Mouse (Mus musculus) ES-Bruce4 (cell line): ENCODE results near the gene Fgfr2. TPM values are rescaled to one million over a fixed set of nuclear protein-coding genes. Genes with fewer than 3 reads are reported as not detected.

Experiments
- H3K27ac ChIP-seq: 2 replicates; pipeline ENCODE4 v1.5.1; 2012; ENCODE audit warnings: low read length, inconsistent platforms; ENCODE audit not compliant: insufficient read depth
- H3K27me3 ChIP-seq: 2 replicates; pipeline ENCODE4 v1.6.1; 2012; ENCODE audit warnings: mild to moderate bottlenecking, low read length, inconsistent platforms; ENCODE audit not compliant: control insufficient read depth, poor library complexity, insufficient read depth, severe bottlenecking
- H3K36me3 ChIP-seq: 2 replicates; pipeline ENCODE4 v1.6.1; 2012; ENCODE audit warnings: inconsistent platforms, mild to moderate bottlenecking, low read length, moderate library complexity; ENCODE audit not compliant: control insufficient read depth, poor library complexity, insufficient read depth, severe bottlenecking
- H3K4me1 ChIP-seq: one replicate; pipeline ENCODE4 v1.8.1; 2011; ENCODE audit warnings: low read length; ENCODE audit not compliant: control insufficient read depth, insufficient read depth
- H3K4me3 ChIP-seq: 2 replicates; pipeline ENCODE4 v1.5.1; 2011; ENCODE audit warnings: low read depth, mild to moderate bottlenecking, low read length
- H3K9ac ChIP-seq: 2 replicates; pipeline ENCODE4 v1.6.1; 2012; ENCODE audit warnings: low read depth, mild to moderate bottlenecking, inconsistent platforms; ENCODE audit not compliant: poor library complexity, severe bottlenecking
- H3K9me3 ChIP-seq: replicated peaks from 2 replicates; pipeline ENCODE4 v1.6.1; 2012; ENCODE audit warnings: mild to moderate bottlenecking, low read length, inconsistent platforms; ENCODE audit not compliant: control insufficient read depth, poor library complexity, insufficient read depth, severe bottlenecking
- CTCF ChIP-seq: IDR thresholded peaks from one replicate; pipeline ENCODE4 v1.8.1; 2011; ENCODE audit warnings: low read depth, low read length
- EP300 ChIP-seq: IDR thresholded peaks from 2 replicates; pipeline ENCODE4 v1.6.1; 2011; ENCODE audit warnings: low read depth, low read length; ENCODE audit not compliant: insufficient read depth
- POLR2A ChIP-seq: IDR thresholded peaks from one replicate; pipeline ENCODE4 v1.8.1; 2011; ENCODE audit warnings: low read length; ENCODE audit not compliant: insufficient read depth
- polyA plus RNA-seq: library from polyadenylated mRNA; stranded (reverse); fragments of >200 nt; gene quantifications from 2 replicates; pipeline ENCODE4 v1.2.4, GENCODE M21; 2011; ENCODE audit warnings: low read depth; ENCODE audit not compliant: missing spikeins, insufficient read depth, insufficient read length

Gene Fgfr2
- polyA plus RNA-seq, 1 experiment = 34.8 TPM

DNA sequence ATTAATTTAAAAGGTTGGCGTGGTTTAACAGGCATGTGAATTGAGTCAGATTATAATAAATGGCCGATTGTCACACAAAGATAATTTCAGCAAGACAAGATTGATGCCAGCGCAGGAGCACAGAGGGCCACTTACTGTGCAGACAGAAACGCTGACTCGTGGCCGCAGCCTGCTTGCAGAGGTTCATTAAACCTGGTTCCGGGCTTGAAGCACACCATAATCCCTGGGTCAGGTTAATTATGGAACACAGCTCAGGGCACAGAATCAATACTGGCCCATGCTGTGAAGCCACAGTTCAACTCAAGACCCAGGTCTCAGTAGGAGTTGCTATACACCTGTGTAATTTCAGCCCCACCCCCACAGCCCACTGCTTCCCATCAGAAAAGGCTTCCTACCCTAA lies 1066.6 kb downstream of the Fgfr2 start:
- no peak overlapping the region for H3K27ac ChIP-seq
- H3K4me3 ChIP-seq = no peak overlapping the region
- H3K27me3 ChIP-seq = no peaks in the 10 kb centered on the region
- no peak for TF ChIP-seq CTCF
- no peak for TF ChIP-seq EP300
- TF ChIP-seq POLR2A = no peak
- H3K9me3 ChIP-seq = no peaks in the 10 kb centered on the region
- no peaks in the 10 kb centered on the region for H3K36me3 ChIP-seq
- H3K9ac ChIP-seq = no peak overlapping the region
- H3K4me1 ChIP-seq = no peaks in the 10 kb centered on the region

DNA sequence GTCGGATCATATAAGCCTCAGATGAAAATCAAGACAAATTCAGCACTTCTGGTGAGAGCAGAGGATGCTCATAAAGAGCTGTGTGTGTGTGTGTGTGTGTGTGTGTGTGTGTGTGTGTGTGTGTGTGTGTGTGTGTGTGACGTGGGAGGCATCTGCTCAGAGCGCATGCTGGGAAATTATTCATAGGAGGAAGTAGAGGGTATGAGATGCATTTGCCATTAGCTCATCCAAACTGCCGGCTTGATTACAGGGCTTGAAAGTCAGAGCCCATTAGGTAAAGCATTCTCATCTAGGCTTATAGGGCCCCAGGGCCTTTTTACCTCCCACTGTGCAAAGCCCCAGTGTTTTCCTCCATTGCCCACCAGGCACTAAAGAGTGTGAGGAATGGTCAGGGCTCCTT lies 1076.5 kb downstream of the Fgfr2 start:
- Histone ChIP-seq H3K4me3 (no peak overlapping the region), H3K4me1 (no peaks in the 10 kb centered on the region), H3K27ac (no peak overlapping the region), H3K9me3 (no peaks in the 10 kb centered on the region), H3K9ac (no peak overlapping the region), H3K27me3 (no peaks in the 10 kb centered on the region; the same call in 1 of the 2 replicates), H3K36me3 (no peaks in the 10 kb centered on the region)
- TF ChIP-seq POLR2A (no peak), CTCF (no peak), EP300 (no peak)

DNA sequence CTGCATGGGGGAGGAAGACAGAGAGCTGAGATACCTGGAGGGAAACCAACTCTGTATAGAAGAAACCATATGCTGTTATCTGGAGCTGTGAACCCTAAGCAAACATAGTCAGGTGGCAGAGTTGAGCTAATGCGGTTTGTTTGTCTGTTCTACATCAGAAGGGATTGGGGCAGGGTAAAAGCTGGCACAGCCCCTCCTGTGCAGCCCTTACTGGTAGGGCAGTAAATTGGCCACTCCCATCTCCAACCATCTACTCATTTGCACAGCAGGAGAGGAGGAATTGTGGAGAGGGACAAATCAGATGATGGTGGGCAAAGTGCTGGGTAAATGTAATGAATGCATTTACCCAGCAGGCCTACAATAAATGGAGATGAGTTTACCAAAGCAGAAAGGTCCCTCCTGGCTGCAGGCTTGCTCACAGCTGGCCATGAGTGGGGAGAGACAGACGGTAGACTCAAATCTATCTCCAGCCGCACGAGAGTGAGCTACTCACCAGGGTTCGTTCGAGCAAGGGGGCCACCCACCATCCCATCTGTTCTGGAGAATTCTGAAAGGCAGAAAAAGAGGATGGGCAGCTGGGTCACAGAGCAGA lies 1091.1 kb downstream of the Fgfr2 start:
- Histone ChIP-seq H3K27me3 (no peaks in the 10 kb centered on the region; the same call in 1 of the 2 replicates), H3K9me3 (no peaks in the 10 kb centered on the region), H3K9ac (no peak overlapping the region), H3K4me1 (no peaks in the 10 kb centered on the region), H3K27ac (no peak overlapping the region), H3K36me3 (no peaks in the 10 kb centered on the region), H3K4me3 (no peak overlapping the region)
- TF ChIP-seq CTCF (no peak), POLR2A (no peak), EP300 (no peak)

DNA sequence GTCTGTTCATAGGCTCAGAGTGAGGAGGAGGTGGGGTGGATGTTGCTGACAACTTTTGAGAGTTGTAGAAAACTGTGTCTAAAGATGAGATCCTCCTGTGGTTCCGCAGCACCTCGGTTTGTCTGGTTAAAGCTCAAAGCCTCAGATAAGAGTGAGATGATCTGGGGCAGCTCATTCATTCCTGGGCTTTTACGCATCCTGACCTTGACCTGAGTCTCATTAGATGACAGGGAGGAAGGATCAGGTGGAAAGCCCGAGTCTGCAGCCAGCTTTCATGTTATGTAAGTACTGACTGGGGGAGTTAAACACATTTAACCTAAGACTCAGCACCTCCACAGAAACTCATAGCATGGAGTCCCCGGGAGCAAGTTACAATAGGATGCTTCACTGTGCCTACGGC lies 1096.5 kb downstream of the Fgfr2 start:
- Histone ChIP-seq H3K4me1 (peaks cover 4% of the 10 kb centered on the region), H3K9ac (no peak overlapping the region), H3K4me3 (no peak overlapping the region), H3K36me3 (no peaks in the 10 kb centered on the region), H3K27ac (no peak overlapping the region), H3K27me3 (no peaks in the 10 kb centered on the region; the same call in 1 of the 2 replicates), H3K9me3 (no peaks in the 10 kb centered on the region)
- TF ChIP-seq CTCF (no peak), POLR2A (no peak), EP300 (no peak)

DNA sequence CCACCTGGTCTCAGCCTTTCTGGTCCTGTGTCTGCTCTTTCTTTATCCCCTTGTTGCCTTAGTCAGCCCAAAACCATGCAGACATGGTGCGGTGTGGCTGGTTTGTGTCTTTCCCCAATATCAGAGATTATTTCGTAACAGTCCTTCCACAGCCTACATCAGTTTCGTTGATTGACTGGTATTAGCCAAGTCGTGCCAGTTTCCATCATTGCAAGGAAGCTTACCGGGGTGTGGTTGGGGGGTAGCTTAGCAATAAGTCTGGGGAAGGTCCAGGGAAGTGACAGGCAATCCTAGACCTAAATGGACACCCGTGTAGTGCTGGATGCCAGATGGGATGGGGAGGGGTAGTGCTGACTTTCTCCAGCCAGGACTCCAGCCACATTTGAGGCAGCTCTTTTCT lies 1097.6 kb downstream of the Fgfr2 start:
- peaks cover 4% of the 10 kb centered on the region for H3K4me1 ChIP-seq

DNA sequence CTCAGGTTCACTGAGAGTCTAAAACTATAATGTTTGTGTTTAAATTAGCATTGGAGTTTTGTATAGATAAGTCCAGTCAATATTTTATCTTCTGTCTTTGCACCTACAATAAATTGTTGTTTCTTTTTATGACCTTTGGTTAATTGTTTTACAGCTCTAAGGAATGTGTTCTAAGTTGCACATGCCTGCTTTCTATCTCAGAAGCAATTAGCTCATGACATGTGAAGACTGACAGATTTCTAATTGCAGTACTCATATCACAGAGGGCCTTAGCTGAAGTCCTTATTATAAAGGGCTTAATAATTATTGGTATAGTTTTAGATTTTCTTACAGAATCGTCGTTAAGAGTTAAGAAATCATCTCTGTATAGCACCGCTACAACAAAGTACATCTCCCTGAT lies 1107.2 kb downstream of the Fgfr2 start:
- Histone ChIP-seq H3K27ac (no peak overlapping the region), H3K4me1 (no peaks in the 10 kb centered on the region), H3K27me3 (peaks cover 18% of the 10 kb centered on the region), H3K36me3 (no peaks in the 10 kb centered on the region), H3K9me3 (peaks cover 17% of the 10 kb centered on the region), H3K9ac (no peak overlapping the region), H3K4me3 (no peak overlapping the region)
- TF ChIP-seq EP300 = no peak
- TF ChIP-seq POLR2A = no peak
- TF ChIP-seq CTCF = no peak

More for the DNA sequence above, 1097.6 kb downstream of the Fgfr2 start:
- no peak for TF ChIP-seq EP300
- no peak for TF ChIP-seq POLR2A
- no peak for TF ChIP-seq CTCF
- no peaks in the 10 kb centered on the region for H3K9me3 ChIP-seq
- no peak overlapping the region for H3K27ac ChIP-seq
- no peak overlapping the region for H3K9ac ChIP-seq
- H3K36me3 ChIP-seq = no peaks in the 10 kb centered on the region
- H3K27me3 ChIP-seq = no peaks in the 10 kb centered on the region
- no peak overlapping the region for H3K4me3 ChIP-seq
